Mouse (Mus musculus) liver, embryonic 14.5 days (tissue): ENCODE results near the gene Map4k2.

Source experiments
- CTCF ChIP-seq: IDR thresholded peaks from 2 replicates; pipeline ENCODE4 v1.5.1; 2016; ENCODE audit warnings: antibody characterized with exemption, low read depth, control low read depth
- EP300 ChIP-seq: IDR thresholded peaks from 2 replicates; pipeline ENCODE4 v1.6.1; 2016; ENCODE audit warnings: antibody characterized with exemption, low read depth

GRCm38 (mm10) chr19:6339191-6339590 lies 1.7 kb upstream of the Map4k2 start:
- TF ChIP-seq CTCF (no peak), EP300 (no peak)
